Mouse (Mus musculus) heart, adult 8-10 months (tissue): ENCODE results near the gene Mrpl44. TPM values are rescaled to one million over a fixed set of nuclear protein-coding genes. Genes with fewer than 3 reads are reported as not detected.

Experiments used
- total RNA-seq, 4 experiments: library from RNA; stranded (reverse); gene quantifications; 2 replicates each; pipeline ENCODE4 v1.2.4; 2022

Mrpl44 gene
- total RNA-seq, 4 experiments from 2014 or later, result 69.6 to 73.3 (median 72.1) TPM

Other genes with a start within 250 kb of the Mrpl44 start
- gene Ap1s3, start 104.0 kb upstream of the Mrpl44 start, total RNA-seq, result under 1 TPM; 0.20 to 0.41 (median 0.28) TPM
- gene Wdfy1, start 125 bp downstream of the Mrpl44 start, total RNA-seq, result 10 to 100 TPM; 14.7 to 17.5 (median 16.2) TPM
- gene Serpine2, start 85.2 kb downstream of the Mrpl44 start, total RNA-seq, result 10 to 100 TPM; 16.6 to 24.1 (median 21.8) TPM